Mouse (Mus musculus) left cerebral cortex, postnatal 36 days (tissue): ENCODE data around the gene Tcte2. TPM values are rescaled to one million over a fixed set of nuclear protein-coding genes. Genes with fewer than 3 reads are reported as not detected.
A peak's percentile ranks its signal among the peaks of the same experiment; 100 is the strongest.
"Not testable (repeated sequence)": the region's sequence is repeated elsewhere in the genome, so short reads cannot be mapped to it uniquely, and the experiment has no call there.

Experiments
- DNase-seq, 2 experiments: peaks; one replicate each; pipeline ENCODE4 v3.0.0; 2021 to 2022; ENCODE audit warnings: low spot score in 2 of 2, mixed read lengths in 1 of 2
- intact Hi-C: fragments of 180-260 bp; cut with DNase I; formaldehyde crosslinking; loops from one replicate; pipeline ENCODE4 v1.15.1; 2025
- total RNA-seq, 2 experiments: library from RNA; stranded (reverse); gene quantifications; 2 replicates each; pipeline ENCODE4 v1.2.3; 2021

Tcte2 gene
- total RNA-seq: 10 to 100 TPM; 17.8 to 21.6 TPM

DNA sequence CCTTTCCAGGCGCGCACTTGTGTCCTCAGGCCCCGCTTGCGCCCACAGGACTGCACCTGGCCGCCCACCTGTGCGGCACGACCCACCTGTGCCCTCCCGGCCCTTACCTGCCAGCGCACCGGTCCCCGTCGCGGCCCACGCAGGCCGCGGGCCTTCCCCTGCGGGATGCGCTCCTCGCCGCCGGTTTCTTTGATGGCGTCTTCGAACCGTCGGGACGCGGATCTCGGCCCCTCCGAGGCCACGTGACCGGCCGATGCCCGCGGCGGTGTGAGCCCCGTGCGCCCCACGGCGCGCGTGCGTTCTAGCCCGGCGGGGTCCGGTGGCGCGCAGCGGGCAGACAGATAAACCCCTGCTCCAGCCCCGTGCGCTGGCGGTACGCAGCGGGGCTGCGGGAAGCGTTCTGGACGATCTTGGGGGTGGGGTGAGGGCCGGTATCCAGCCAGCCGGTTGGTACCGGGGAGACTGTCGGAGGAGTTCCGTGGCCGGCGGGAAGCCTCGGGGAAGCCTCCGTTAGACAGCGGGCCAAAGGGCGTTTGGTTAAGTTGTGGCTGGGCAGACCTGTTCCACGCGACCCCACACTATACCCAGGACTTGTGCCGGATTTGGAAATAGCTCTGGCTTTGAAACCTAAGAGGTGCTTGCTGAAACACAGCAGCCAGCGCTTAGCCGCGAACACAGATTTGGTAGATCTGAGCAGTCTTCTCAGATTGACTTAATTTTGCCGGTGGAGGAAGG lies at the start of gene Tcte2:
TSS of gene Tcte2 (minus strand) at position 647 of the 735 bp plus-strand sequence.
- intact Hi-C loops: loop anchor here (5.0 kb wide), 1 partner anchor 289 kb away; no protein-coding TSS in a partner anchor
- DNase-seq: peak; percentile 66 to 71

DNA sequence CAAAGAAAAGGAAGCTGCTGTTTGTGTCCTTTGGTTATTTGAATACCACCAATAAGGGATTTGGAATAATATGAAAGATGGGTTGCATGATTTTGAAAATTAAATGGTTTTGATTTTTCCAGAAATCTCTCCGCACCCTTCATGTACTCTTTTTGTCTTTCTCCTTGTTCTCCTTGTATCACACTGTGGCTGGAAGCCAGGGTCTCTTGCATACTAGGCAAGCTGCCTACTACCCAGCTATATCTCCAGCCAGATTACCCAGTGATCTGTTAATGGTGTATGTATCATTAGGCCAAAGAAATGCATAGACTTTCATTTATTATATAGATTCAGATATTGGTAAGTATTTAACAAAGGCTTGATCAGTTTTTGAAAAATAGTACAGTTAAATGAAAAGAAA lies 44.4 kb upstream of the Tcte2 start:
- DNase-seq: no peak
- intact Hi-C loops: no loop called here

DNA sequence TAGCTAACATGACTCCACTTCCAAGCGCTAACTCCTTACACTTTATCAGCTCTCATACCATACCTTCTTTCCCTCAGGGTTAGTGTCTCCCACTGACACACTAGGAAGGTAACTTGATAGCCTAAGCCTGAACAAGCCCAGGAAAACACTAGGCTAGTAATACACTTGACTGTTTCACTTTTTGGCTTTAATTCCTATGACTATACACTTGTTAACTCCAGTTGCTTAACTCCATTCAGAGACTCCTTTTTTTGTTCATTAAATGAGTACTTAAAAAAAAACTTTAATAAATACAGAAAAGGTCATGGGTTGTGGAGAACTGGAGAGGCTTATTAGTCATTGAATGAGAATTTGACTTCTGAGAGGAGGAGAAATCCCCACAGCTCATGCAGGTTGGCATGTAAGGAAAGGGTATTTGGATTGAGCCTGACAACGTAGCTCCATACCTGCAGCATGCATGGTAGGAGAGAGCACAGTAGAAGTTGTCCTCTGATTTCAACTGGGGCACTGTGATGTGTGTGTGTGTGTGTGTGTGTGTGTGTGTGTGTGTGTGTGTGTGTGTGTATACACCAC lies 41.3 kb upstream of the Tcte2 start:
- intact Hi-C loops: no loop called here
- DNase-seq: no peak

DNA sequence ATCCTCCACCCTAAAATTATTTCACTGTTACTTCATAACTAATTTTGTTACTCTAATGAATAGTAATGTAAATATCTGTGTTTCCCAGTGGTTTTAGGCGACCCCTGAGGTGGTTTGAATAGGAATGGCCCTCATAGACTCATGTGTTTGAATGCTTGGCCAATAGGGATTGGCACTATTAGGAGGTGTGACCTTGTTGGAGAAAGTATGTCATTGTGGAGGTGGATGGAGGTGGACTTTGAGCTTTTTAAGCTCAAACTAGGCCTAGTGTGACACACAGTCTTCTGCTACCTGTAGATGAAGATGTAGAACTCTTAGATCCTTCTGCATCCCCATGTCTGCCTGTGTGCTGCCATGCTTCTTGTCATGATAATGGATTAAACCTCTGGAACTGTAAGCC lies 36.1 kb upstream of the Tcte2 start:
- intact Hi-C loops: no loop called here
- no peak for DNase-seq

DNA sequence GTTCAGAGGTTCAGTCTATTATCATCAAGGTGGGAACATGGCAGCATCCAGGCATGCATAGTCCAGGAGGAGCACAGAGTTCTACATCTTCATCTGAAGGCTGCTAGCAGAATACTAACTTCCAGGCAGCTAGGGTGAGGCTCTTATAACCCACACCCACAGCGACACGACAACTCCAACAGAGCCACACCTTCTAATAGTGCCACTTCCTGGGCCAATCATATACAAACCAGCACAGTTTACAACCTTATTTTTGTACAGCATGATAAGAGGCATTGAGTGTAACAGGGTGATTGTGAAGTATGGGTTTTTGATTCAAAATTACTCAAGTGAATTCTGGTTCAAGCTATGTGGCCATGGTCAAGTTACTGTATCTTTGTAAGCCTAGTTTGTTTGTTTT lies 28.4 kb upstream of the Tcte2 start:
- intact Hi-C loops, DNase-seq: not testable (repeated sequence)

DNA sequence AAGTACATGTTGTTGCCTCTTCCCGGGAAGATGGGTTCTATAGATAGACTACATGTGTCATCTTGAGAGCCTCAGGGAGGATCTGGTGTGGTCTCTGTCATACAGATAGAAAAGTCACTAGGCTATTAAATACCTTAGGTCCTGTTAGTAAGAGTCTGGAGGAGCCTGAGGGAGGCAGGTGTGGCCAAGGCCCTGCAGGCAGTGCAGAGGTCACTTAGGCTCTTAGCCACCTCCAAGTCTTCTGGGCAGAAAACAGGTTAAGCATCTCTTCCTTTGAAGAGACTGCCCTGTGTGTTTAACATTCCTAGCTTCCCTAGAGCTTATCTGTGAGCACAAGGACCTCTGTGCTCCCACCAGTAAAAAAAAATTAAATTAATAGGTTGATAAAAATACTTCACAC lies 21.8 kb upstream of the Tcte2 start:
- intact Hi-C loops: no loop called here
- DNase-seq: no peak

DNA sequence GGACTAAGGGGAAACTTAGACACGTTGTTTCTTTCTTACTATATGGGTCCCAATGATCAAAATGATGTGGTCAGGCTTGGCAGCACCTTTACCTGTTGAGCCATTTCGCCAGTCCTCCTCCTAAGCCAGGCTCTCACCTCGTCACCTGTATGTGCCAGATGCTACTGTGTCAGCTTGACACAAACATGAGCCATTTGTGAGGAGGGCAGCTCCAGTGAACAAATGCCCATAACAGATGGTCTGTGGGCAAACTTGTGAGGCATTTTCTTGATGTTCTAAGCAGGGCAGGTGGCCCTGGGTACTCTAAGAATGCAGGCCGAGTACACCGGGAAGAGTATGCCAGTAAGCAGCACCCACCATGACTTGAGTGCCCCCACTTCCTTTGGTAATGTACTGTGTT lies 20.3 kb upstream of the Tcte2 start:
- DNase-seq: no peak
- intact Hi-C loops: no loop called here

DNA sequence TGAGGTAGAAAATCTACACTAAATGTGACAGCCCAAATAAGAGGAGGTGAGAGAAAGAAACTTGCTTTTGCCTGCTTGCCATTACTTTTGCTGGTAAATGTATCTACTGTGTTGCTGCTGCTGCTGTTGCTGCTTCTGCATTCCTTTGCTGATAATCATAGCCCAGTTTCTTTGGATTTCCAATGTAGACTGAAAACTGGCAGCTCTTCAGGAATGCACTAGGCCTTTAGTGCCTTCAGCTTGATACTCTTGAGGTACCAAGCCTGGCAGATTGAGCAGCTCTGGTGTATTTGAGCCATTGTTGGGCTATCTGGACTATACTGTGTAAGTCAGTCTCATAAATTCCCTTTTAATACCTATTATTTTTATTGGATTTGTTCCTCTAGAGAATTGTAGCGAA lies 17.2 kb upstream of the Tcte2 start:
- intact Hi-C loops: no loop called here
- DNase-seq: no peak

DNA sequence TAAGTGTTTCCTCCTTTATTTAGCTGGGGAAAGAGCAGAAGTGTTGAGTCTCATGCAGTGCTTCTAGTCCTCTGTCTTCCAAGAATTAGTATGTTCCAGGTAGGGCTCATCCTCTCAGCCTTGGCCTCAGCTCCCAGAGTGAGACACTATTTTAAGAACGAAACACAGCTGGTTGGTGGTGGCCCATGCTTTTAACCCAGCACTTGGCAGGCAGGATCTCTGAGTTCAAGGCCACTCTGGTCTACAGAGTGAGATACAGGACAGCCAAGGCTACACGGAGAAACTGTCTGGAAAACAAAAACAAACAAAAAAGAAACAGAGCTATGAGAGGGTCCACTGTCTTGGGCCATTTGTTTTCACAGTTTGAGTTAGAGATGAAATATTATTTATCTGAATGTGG lies 16.1 kb upstream of the Tcte2 start:
- intact Hi-C loops: no loop called here
- no peak for DNase-seq

DNA sequence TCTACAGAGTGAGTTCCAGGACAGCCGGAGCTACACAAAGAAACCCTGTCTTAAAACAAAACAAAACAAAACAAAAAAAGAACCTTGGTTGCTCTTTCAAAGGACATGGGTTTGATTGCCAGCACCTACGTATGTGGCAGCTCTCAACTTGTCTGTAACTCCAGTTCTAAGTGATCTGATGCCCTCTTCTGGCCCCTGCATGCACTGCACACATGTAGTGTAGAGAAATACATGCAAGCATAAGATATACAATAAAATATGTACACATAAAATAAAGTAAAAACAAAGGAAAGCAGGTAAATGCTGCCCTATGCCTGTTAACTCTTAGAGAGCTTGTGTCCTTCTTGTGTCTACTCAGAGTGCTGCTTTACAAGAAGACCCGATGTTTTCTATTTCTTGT lies 7.6 kb upstream of the Tcte2 start:
- intact Hi-C loops: no loop called here
- DNase-seq: no peak

DNA sequence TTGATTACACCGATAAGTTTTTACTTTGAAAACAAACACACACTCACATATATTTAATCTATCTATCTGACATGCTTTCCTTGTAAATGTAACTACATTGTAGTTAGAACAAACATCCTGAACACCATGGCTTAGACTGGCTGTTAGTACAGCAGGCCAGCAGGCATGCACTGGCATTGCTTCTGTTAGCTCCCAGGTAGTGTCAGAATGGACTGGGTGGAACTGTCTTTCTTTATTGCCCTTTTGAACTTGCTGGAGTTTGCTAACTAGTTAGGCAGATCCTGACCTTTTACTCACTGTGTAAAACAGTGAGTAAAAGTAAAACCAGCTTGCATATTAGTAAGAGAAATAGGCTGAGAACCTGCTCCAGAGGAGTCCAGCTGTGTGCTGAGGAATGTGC lies 6.9 kb upstream of the Tcte2 start:
- intact Hi-C loops: no loop called here

DNA sequence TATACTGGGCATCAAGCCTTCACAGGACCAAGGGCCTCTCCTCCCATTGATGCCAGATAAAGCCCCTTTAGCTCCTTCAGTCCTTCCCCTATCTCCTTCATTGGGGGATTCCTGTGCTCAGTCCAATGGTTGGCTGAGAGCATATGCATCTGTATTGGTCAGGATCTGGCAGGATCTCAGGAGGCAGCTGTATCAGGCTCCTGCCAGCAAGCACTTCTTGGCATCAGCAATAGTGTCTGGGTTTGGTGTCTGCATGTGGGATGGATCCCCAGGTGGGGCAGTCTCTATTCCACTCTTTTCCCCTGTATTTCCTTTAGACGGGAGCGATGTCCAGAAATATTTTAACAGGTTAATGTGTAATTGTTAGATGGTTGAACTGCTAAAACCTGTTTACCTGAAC lies 3.3 kb upstream of the Tcte2 start:
- not testable (repeated sequence) for DNase-seq
- intact Hi-C loops: loop anchor here (5.0 kb wide), 1 partner anchor 293 kb away; no protein-coding TSS in a partner anchor

More for the DNA sequence above, 6.9 kb upstream of the Tcte2 start:
- no peak for DNase-seq

DNA sequence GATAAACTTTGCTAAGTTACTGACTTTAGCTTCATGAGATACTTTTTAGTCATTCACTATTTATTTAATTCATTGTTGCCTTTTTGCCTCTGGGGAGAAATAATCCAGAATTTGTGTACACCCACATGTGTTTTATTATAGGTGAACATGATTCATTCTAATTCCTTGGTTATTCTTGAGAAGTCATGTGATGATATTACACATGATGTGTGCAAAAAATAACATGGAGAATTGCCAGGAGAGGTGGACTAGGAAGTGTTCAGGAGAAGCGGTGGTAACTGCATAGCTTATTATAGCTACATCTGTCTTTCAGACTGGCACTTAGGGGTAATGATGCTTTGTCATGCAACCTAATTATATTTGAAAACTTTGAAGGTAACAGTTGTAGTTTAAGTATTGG lies 2.2 kb upstream of the Tcte2 start:
- intact Hi-C loops: loop anchor here (5.0 kb wide), 1 partner anchor 292 kb away; no protein-coding TSS in a partner anchor

DNA sequence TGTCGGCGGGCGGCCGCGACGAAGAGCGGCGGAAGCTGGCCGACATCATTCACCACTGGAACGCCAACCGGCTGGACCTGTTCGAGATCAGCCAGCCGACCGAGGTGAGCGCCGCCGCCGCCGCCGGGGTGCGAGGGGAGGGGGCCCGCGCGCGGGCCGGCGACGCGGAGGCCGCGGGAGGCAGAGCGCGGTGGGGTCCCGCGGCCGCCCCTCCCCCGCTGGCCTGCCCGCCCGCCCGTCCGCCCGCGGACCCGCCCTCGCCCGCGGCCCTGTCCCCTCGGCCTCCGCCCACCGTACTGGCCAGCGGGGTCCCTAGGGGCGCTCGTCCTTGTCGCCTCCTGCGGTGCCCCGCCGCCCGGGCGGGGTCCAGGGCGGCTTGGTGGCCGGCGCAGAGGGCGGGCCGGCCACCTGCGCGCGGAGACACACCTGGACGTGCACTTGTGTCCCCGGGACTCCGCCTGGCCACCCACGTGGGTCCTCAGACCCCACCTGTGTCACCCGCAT lies 898 bp downstream of the Tcte2 start:
- intact Hi-C loops: loop anchor here (5.0 kb wide), 1 partner anchor 288 kb away; no protein-coding TSS in a partner anchor

More for the DNA sequence above, 2.2 kb upstream of the Tcte2 start:
- DNase-seq: no peak

DNA sequence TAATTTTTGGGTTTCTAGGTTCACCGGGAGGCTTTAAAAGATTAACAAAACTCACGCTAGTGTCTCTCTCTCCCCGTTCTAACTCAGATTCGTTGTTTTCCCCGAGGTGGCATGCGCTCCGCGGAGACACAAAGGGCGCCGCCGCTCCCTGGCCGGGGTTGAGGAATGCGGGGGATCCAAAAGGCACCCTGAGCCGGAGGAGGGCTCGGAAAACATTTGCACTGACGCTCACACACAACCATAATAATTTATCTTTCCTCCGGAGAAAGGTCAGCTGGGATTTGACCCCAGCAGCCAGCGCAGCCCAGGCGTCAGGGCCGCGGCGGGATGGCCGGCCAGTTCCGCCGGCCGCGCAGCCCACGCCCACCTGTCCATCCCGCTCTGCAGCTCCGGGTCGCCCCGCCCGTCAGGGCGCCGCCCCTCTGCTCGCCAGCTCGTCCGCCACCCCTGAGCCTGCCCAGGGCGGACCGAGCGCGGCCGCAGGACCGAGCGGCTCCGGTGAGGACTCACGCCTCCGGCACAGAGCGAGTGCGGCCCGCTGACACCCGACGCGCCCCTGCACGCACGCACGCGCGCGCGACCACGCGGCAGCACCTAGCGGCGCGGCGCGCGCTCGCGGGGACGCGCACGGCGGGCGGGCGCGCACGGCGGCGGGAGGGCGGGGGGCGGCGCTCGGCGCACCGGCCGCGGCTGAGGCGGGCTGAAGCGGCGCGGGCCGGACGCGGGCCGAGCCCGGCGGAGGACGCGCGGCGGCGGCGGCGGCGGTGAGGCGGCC lies 1.6 kb downstream of the Tcte2 start, which contains the start of gene Afdn:
TSS of gene Afdn (plus strand) at position 687 of the 775 bp plus-strand sequence.
- peak; percentile 79 to 82 for DNase-seq
- intact Hi-C loops: loop anchor here (5.0 kb wide), 2 partner anchors 78 to 288 kb away; no protein-coding TSS in a partner anchor

More for the DNA sequence above, 898 bp downstream of the Tcte2 start:
- no peak for DNase-seq

DNA sequence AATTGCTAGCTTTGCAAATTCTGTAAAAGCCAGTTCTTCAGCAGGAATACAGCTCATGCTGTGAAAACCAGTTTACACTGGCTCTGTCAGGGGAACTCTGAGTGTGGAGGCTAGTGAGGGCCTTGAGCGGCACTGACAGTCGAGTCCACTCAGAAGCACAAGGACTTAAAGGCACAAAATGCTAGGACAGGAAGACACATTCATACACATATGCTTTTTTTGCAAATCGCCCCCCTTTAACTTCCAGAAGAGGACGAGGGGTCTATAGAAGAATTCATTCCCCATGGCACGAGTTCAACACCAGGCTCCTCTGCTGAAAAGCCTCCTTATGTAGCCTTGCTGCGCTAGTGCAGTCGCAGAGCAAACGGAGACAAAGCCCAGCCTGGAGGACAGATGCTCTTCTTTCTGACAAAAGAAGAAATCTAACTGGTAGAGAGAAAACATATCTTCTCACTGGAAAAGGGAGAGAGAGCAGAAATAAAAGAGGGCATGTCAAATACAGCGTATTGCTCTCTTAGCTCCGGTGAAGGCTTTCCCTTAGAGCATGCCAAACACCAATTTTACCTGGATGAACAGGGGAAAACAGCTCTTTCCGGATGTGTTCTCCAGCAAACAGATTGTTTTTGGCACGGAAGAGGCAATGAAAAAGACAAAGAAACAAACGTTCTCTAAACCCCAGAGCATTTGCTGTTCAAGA lies 2.3 kb downstream of the Tcte2 start:
- intact Hi-C loops: loop anchor here (5.0 kb wide), 1 partner anchor 77 kb away; no protein-coding TSS in a partner anchor

DNA sequence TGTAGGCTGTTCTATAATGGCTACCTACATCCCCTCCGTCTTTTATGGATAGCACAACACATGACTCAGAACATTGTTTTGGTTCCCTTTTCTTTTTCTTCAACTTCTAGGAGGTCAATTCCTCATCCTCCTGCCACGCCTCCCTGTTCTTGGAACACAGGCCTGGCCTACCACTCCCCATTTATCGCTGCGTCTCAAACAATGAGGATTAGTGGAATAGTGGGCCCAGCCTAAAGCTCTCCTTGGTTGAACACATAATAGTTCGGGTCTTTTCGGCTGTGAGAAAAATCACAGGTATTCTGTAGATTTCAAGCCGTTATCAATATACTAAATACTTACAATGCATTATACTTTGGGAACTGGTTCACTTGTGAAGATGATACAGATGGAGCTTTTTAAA lies 3.0 kb downstream of the Tcte2 start:
- DNase-seq: no peak
- intact Hi-C loops: loop anchor here (5.0 kb wide), 1 partner anchor 76 kb away; no protein-coding TSS in a partner anchor

More for the DNA sequence above, 2.3 kb downstream of the Tcte2 start:
- DNase-seq: peak; percentile 30 to 32

DNA sequence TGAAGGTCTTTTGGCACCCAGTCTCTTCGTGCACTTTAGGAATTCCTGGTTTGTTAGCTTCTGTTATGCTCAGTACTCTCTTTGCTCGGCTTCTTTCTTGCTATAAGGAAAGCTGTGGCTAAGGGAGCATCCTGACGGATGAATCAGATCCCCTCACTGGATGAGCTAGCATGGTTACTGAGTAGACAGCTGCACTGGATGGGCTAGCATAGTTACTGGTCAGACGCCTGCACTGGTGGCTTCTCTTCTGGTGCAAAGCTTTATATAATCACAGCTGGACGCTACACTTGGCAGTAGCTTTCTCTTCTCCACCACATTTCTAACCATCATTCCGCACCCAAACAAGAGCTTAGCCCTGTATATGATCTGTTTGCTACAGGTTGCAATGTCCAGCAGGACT lies 6.7 kb downstream of the Tcte2 start:
- no peak for DNase-seq
- intact Hi-C loops: loop anchor here (5.0 kb wide), 1 partner anchor 73 kb away; no protein-coding TSS in a partner anchor

DNA sequence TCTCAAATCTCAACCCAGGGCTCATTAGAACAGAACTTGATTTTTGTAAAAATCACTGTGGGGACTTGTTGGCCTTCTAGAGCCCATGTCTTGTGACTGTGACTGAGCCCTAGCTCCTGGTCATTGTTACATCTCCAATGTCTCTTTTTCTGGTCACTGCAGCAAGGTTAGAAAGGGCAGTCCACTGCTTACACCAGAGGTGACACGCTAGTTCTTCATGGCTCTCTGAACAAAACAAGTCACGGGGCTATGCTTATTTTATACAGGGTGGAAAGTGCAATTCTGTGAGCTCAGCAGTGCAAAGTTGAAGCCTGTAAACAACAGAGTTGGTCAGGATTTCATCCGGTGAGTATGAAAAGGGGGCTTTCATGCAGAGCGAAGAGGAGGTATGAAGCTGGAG lies 7.7 kb downstream of the Tcte2 start:
- no peak for DNase-seq
- intact Hi-C loops: no loop called here
